Mouse (Mus musculus): ENCODE data around the gene Themis2. TPM values are rescaled to one million over a fixed set of nuclear protein-coding genes. Genes with fewer than 3 reads are reported as not detected.

Themis2 gene
- polyA plus RNA-seq, 1 experiment from 2014 or later: 0.50 TPM

Other genes starting within 250 kb of the Themis2 start
- 0.65 and 1.2 TPM in 2 replicates for gene Ptafr, start 232.3 kb downstream of the Themis2 start, polyA plus RNA-seq (2015; fragmentation: Nextera tagmentation; extraction: Ambion mirVana)
- 11.1 and 16.2 TPM in 2 replicates for gene Eya3, start 157.4 kb downstream of the Themis2 start, polyA plus RNA-seq (2015; fragmentation: Nextera tagmentation; extraction: Ambion mirVana)
- gene Xkr8, start 63.8 kb downstream of the Themis2 start, polyA plus RNA-seq (2015; fragmentation: Nextera tagmentation; extraction: Ambion mirVana): 6.2 and 6.4 TPM in 2 replicates
- gene Smpdl3b, start 39.1 kb downstream of the Themis2 start, polyA plus RNA-seq (2015; fragmentation: Nextera tagmentation; extraction: Ambion mirVana): 0.54 and 0.64 TPM in 2 replicates
- gene Rpa2, start 28.1 kb downstream of the Themis2 start, polyA plus RNA-seq (2015; fragmentation: Nextera tagmentation; extraction: Ambion mirVana): 35.8 and 58.8 TPM in 2 replicates
- 56.0 and 58.7 TPM in 2 replicates for gene Ppp1r8, start 46.8 kb upstream of the Themis2 start, polyA plus RNA-seq (2015; fragmentation: Nextera tagmentation; extraction: Ambion mirVana)
- 124 and 134 TPM in 2 replicates for gene Stx12, start 88.1 kb upstream of the Themis2 start, polyA plus RNA-seq (2015; fragmentation: Nextera tagmentation; extraction: Ambion mirVana)
- 37.3 and 37.5 TPM in 2 replicates for gene Fam76a, start 126.2 kb upstream of the Themis2 start, polyA plus RNA-seq (2015; fragmentation: Nextera tagmentation; extraction: Ambion mirVana)
- gene Fgr, start 177.7 kb upstream of the Themis2 start, polyA plus RNA-seq (2015; fragmentation: Nextera tagmentation; extraction: Ambion mirVana): 0.23 and 0.91 TPM in 2 replicates
- 11.0 TPM in 2 replicates for gene Ahdc1, start 214.9 kb upstream of the Themis2 start, polyA plus RNA-seq (2015; fragmentation: Nextera tagmentation; extraction: Ambion mirVana)

Measured in neural tube, embryonic 15.5 days (tissue).